Mouse (Mus musculus) kidney, adult 18-20 months (tissue): ENCODE data around the gene Agtrap.

Experiments used
- DNase-seq: peaks from one replicate; pipeline ENCODE4 v3.0.0; 2021

Gene Agtrap

GRCm38 (mm10) chr4:148101801-148102527 is 14.1 kb upstream of the Agtrap start:
- peak; percentile 64 for DNase-seq

- no peak for DNase-seq
Measured at GRCm38 (mm10) chr4:148098666-148099065, 10.8 kb upstream of the Agtrap start.

- no peak for DNase-seq
Measured at GRCm38 (mm10) chr4:148097936-148098335, 10.1 kb upstream of the Agtrap start.

GRCm38 (mm10) chr4:148095081-148095480 is 7.2 kb upstream of the Agtrap start:
- no peak for DNase-seq

GRCm38 (mm10) chr4:148094161-148094560 is 6.3 kb upstream of the Agtrap start:
- no peak for DNase-seq

- no peak for DNase-seq
Measured at GRCm38 (mm10) chr4:148092551-148093271, 4.9 kb upstream of the Agtrap start.

GRCm38 (mm10) chr4:148091181-148091580 is 3.4 kb upstream of the Agtrap start:
- no peak for DNase-seq

- no peak for DNase-seq
Measured at GRCm38 (mm10) chr4:148089166-148089565, 1.3 kb upstream of the Agtrap start.

- peak; percentile 66 for DNase-seq
Measured at GRCm38 (mm10) chr4:148087091-148087906, 532 bp downstream of the Agtrap start.

- no peak for DNase-seq
Measured at GRCm38 (mm10) chr4:148085907-148086305, 1.9 kb downstream of the Agtrap start.

- DNase-seq, result peak; percentile 38
Measured at GRCm38 (mm10) chr4:148085131-148085906, 2.5 kb downstream of the Agtrap start.

- DNase-seq, result peak; percentile 54
Measured at GRCm38 (mm10) chr4:148084261-148084714, 3.5 kb downstream of the Agtrap start.

- DNase-seq, result peak; percentile 56
Measured at GRCm38 (mm10) chr4:148083176-148083899, 4.5 kb downstream of the Agtrap start.

GRCm38 (mm10) chr4:148082257-148083044 is 5.4 kb downstream of the Agtrap start:
- peak; percentile 68 for DNase-seq

- no peak for DNase-seq
Measured at GRCm38 (mm10) chr4:148081201-148081600, 6.6 kb downstream of the Agtrap start.

GRCm38 (mm10) chr4:148080597-148080973 is 7.2 kb downstream of the Agtrap start:
- no peak for DNase-seq

- peak; percentile 47 for DNase-seq
Measured at GRCm38 (mm10) chr4:148079944-148080596, 7.8 kb downstream of the Agtrap start.

- no peak for DNase-seq
Measured at GRCm38 (mm10) chr4:148079212-148079611, 8.6 kb downstream of the Agtrap start.

- DNase-seq, result no peak
Measured at GRCm38 (mm10) chr4:148075881-148076280, 11.9 kb downstream of the Agtrap start.

- peak; percentile 69 for DNase-seq
Measured at GRCm38 (mm10) chr4:148075259-148075658, 12.6 kb downstream of the Agtrap start.
